Mouse (Mus musculus) gastrocnemius, adult 18-20 months (tissue): ENCODE results near the gene Ssu72. TPM values are rescaled to one million over a fixed set of nuclear protein-coding genes. Genes with fewer than 3 reads are reported as not detected.

Source experiments
- DNase-seq: peaks from one replicate; pipeline ENCODE4 v3.0.0; 2021; ENCODE audit warnings: low spot score
- total RNA-seq, 2 experiments: library from RNA; stranded (reverse); gene quantifications; 2 replicates each; pipeline ENCODE4 v1.2.3; 2021

Ssu72 gene
- total RNA-seq, 2 experiments from 2014 or later = 40.7 to 45.6 TPM

- no peak for DNase-seq
Measured at GRCm38 (mm10) chr4:155777816-155778215, 73.2 kb downstream of the Ssu72 start.

DNA sequence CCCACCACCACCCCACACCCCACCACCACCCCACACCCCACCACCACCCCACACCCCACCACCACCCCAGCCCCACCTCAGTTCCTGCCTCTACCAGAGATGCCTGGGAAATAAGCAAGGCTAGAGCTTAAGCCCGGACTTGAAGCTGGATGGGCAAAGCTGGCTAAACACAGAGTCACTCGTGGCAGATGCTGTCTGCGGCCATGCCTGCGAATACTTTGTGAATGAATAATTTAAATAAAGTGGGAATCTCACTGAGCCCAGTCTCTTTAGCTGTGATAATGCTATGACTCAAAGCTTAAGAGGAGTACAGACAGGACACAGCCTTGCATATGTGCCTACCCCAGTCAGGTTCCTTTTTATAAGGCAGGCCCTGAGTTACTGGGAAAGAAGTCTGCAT, 74.9 kb downstream of the Ssu72 start:
- DNase-seq = no peak

GRCm38 (mm10) chr4:155780895-155781294, 76.3 kb downstream of the Ssu72 start:
- peak; percentile 94 for DNase-seq

Other genes with a start within 250 kb of the Ssu72 start
- gene Tmem52, start 235.7 kb upstream of the Ssu72 start, total RNA-seq = 100 to 1,000 TPM; 138 to 243 TPM
- 10 to 100 TPM; 48.6 to 59.8 TPM for gene Gnb1, start 213.4 kb upstream of the Ssu72 start, total RNA-seq
- 10 to 100 TPM; 16.7 to 22.6 TPM for gene Nadk, start 142.4 kb upstream of the Ssu72 start, total RNA-seq
- gene Slc35e2, start 103.4 kb upstream of the Ssu72 start, total RNA-seq = 1 to 10 TPM; 3.8 to 4.4 TPM
- 10 to 100 TPM; 29.4 to 30.4 TPM for gene Cdk11b, start 79.9 kb upstream of the Ssu72 start, total RNA-seq
- not detected for gene Gm10563, start 59.4 kb upstream of the Ssu72 start, total RNA-seq
- gene Mmp23, start 51.4 kb upstream of the Ssu72 start, total RNA-seq = 1 to 10 TPM in 1 of 2 experiments, under 1 TPM in 1; 0.53 to 1.8 TPM
- 10 to 100 TPM; 16.1 to 16.8 TPM for gene Mib2, start 35.6 kb upstream of the Ssu72 start, total RNA-seq
- 1 to 10 TPM in 1 of 2 experiments, under 1 TPM in 1; 0.89 to 1.4 TPM for gene Fndc10, start 10.5 kb upstream of the Ssu72 start, total RNA-seq
- gene Tmem240, start 30.0 kb downstream of the Ssu72 start, total RNA-seq = under 1 TPM; 0.07 to 0.25 TPM
- 10 to 100 TPM; 25.0 to 28.1 TPM for gene Atad3a, start 56.3 kb downstream of the Ssu72 start, total RNA-seq
- gene Vwa1, start 69.9 kb downstream of the Ssu72 start, total RNA-seq = 1 to 10 TPM; 5.3 to 9.7 TPM
- under 1 TPM; 0.39 to 0.47 TPM for gene Tmem88b, start 81.1 kb downstream of the Ssu72 start, total RNA-seq
- not detected for gene Ankrd65, start 85.6 kb downstream of the Ssu72 start, total RNA-seq
- gene Mrpl20, start 98.1 kb downstream of the Ssu72 start, total RNA-seq = 10 to 100 TPM; 50.3 to 54.0 TPM
- gene Ccnl2, start 107.7 kb downstream of the Ssu72 start, total RNA-seq = 10 to 100 TPM; 15.4 to 18.3 TPM
- gene Aurkaip1, start 126.5 kb downstream of the Ssu72 start, total RNA-seq = 10 to 100 TPM; 79.5 to 82.6 TPM
- 10 to 100 TPM; 25.0 to 29.7 TPM for gene Mxra8, start 134.9 kb downstream of the Ssu72 start, total RNA-seq
- gene Dvl1, start 142.6 kb downstream of the Ssu72 start, total RNA-seq = 100 to 1,000 TPM; 104 to 106 TPM
- gene Tas1r3, start 158.6 kb downstream of the Ssu72 start, total RNA-seq = under 1 TPM; 0.09 to 0.12 TPM
- 10 to 100 TPM; 13.0 to 16.2 TPM for gene Cptp, start 164.6 kb downstream of the Ssu72 start, total RNA-seq
- 10 to 100 TPM; 13.9 to 14.0 TPM for gene Ints11, start 164.7 kb downstream of the Ssu72 start, total RNA-seq
- gene Pusl1, start 187.0 kb downstream of the Ssu72 start, total RNA-seq = 10 to 100 TPM; 11.2 to 13.2 TPM
- 1 to 10 TPM; 6.6 to 7.3 TPM for gene Acap3, start 187.0 kb downstream of the Ssu72 start, total RNA-seq
- 10 to 100 TPM; 62.3 to 66.4 TPM for gene Ube2j2, start 239.0 kb downstream of the Ssu72 start, total RNA-seq